Mouse (Mus musculus): ENCODE results near the gene Edc3. TPM values are rescaled to one million over a fixed set of nuclear protein-coding genes. Genes with fewer than 3 reads are reported as not detected.

Gene Edc3
- polyA plus RNA-seq, 1 experiment from 2014 or later, result 32.4 TPM

DNA sequence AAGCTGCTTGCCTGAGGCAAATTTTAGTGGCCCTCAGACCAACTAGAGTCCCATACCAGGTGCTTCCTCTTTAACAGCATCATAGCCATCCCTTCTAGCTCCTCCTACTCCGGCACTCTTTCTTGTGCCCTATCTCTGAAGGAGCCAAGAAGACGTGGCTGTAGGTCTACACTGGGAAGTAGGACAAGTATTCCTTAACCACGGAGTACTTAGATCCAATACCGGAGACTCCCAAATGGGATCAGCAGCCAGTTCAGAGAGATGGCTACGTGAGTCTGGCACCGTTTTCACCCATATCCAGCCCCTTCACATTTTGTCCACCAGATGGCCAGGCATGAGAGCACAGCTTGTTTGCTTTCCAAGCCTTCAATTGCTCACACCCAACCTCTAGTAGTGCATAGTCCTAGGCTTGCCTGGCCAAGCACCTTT is 54.2 kb downstream of the Edc3 start:
- H3K9ac ChIP-seq, result no peak overlapping the region
- H3K27me3 ChIP-seq, result no peaks in the 10 kb centered on the region
- 0 out of 2 replicates have a peak overlapping the region, but pooled peaks have one; percentile 96 for H3K4me2 ChIP-seq (replicated peaks)
- peak overlapping the region; percentile 61; the same call in 1 of the 2 replicates for H3K27ac ChIP-seq (replicated peaks)
- H3K9me3 ChIP-seq (replicated peaks), result no peaks in the 10 kb centered on the region
- no peak for ATAC-seq (ENCODE audit: insufficient number of reproducible peaks, low FRiP score, low TSS enrichment, low read depth)
- peaks cover 35% of the 10 kb centered on the region for H3K4me1 ChIP-seq
- 48% methylated on average over 6 of the region's 6 CpGs for WGBS
- H3K4me3 ChIP-seq (replicated peaks), result peak overlapping the region; percentile 6; the same call in 1 of the 2 replicates
- peaks cover 36% of the 10 kb centered on the region for H3K36me3 ChIP-seq

DNA sequence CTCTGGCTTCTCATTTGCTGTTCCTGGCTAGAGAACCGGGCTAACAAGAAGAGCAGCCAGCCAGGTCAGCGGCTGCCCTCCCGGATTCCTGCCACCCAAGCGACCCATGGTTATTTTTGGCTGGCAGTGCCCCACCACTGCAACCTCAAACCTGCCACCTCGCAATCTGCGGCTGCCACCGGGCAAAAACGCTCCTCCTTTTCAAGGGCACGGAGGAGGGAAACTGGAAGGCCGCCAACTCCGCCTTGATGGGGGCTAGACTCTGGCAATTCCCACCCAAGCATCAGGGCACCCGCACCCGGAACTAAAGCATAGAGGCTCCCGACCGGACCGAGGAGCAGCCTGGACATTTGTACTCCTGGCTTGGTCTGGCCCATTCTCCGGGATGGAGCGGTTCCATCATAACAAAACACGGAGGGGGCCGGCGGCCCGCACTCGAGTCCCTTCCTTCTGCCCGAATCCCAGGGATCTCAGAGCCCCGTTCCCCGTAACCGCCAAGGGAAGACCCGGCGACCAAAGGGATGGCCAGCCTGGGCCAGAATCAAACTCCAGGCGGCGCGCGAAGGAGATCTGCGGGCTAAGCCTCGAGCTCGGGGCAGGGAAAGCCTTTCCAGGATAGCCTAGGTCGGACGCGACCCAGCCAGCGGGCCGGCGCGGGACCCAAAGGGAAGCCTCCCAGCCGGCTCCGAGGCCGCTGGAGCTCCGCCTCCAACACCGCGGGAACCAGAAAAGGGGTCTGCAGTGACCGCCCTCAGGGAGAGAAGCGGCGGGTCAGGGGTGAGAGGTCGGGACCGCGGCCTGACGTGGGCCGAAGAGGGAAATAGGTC is 56.0 kb downstream of the Edc3 start:
- Histone ChIP-seq H3K9me3 (replicated peaks) (no peaks in the 10 kb centered on the region), H3K9ac (peak overlapping the region; percentile 91), H3K4me3 (replicated peaks) (peak overlapping the region; percentile 82), H3K27me3 (no peaks in the 10 kb centered on the region), H3K4me1 (peaks cover 35% of the 10 kb centered on the region), H3K27ac (replicated peaks) (peak overlapping the region; percentile 99), H3K4me2 (replicated peaks) (peak overlapping the region; percentile 96), H3K36me3 (peaks cover 18% of the 10 kb centered on the region)
- ATAC-seq (ENCODE audit: insufficient number of reproducible peaks, low FRiP score, low TSS enrichment, low read depth), result peak; percentile 52
- WGBS, result under 1% methylated on average over 57 of the region's 57 CpGs

DNA sequence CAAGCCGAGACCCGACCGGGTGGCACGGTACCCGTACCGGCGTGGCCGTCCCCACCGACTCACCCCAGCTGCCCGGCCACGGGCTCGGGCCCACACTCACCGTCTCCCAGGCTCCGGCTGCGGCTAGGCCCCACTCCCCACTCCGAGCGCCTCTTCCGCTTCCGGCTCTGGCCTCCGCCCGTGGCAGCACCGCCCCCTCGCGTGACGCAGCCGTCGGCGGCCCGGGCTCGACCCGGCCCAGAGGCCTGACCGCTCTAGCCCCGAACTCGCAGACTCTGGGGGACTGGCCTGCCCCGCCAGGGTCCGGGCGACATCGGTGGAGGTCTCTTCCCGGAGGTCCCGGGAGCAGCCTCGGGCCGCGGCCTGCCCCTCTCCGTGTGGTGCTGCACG is 56.6 kb downstream of the Edc3 start:
- Histone ChIP-seq H3K9ac (peak overlapping the region; percentile 91), H3K36me3 (peaks cover 12% of the 10 kb centered on the region), H3K4me2 (replicated peaks) (peak overlapping the region; percentile 96), H3K27ac (replicated peaks) (peak overlapping the region; percentile 99), H3K4me1 (peaks cover 35% of the 10 kb centered on the region), H3K4me3 (replicated peaks) (peak overlapping the region; percentile 82), H3K27me3 (no peaks in the 10 kb centered on the region), H3K9me3 (replicated peaks) (no peaks in the 10 kb centered on the region)
- 0% methylated on average over 45 of the region's 45 CpGs for WGBS
- peak; percentile 92 for ATAC-seq (ENCODE audit: insufficient number of reproducible peaks, low FRiP score, low TSS enrichment, low read depth)

DNA sequence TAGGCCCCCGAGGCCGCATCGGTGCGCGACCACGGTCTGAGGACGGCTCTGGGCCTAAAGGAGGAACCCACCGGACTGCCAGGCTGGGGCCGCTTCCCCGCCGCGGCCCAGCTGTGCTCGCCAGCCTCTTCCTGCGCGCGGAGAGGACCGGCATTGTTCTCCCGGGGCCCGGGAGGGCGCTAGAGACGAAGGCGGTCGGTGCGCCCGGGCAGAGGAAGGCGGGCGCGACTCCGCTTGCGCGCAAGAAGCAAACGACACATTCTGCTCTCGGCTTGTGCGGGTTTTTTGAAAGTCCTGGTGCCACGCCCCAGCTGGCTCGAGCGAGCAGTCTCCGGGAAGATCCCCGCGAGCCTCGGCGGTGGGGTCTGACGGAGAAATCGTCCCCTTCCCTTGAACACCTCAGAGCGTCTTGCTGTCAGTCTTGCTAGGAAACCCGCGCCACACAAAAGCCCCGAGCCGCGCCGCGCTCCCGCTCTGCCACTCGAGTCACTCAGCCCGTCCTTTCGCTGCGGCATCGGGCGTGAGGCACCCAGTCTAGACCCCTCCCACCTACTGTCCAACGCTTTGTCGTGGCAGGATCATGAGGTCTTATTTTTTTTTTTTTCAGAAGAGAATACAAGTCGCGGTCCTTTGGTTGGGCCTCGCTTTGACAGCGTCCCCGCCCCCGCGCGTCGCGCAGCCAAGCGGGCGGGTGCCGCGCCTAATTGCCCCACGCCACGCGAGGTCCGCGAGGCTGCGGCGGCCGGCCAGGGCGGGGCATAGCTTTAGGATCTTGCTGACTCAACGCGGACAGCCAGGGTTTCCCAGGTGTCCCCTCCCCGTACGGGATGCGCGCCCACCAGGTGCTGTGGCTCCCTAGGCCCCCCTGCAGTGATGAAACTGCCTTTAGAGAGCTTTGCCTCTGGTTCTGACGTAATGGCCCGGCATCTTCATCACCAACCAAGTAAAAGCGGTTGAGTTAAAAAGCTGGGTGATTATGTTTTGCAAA is 57.3 kb downstream of the Edc3 start, which contains the start of gene Clk3:
TSS of gene Clk3 (minus strand) at position 497 of the 988 bp plus-strand sequence.
- under 1% methylated on average over 93 of the region's 93 CpGs for WGBS
- Histone ChIP-seq H3K4me2 (replicated peaks) (peak within 1 kb of the TSS; percentile 96), H3K4me3 (replicated peaks) (peak within 1 kb of the TSS; percentile 82), H3K9ac (peak within 1 kb of the TSS; percentile 91), H3K9me3 (replicated peaks) (no peaks in the 10 kb centered on the region), H3K36me3 (peaks cover 5% of the 10 kb centered on the region), H3K4me1 (peaks cover 35% of the 10 kb centered on the region), H3K27me3 (no peaks in the 10 kb centered on the region), H3K27ac (replicated peaks) (peak within 1 kb of the TSS; percentile 99)
- ATAC-seq (ENCODE audit: insufficient number of reproducible peaks, low FRiP score, low TSS enrichment, low read depth), result peak; percentile 61

DNA sequence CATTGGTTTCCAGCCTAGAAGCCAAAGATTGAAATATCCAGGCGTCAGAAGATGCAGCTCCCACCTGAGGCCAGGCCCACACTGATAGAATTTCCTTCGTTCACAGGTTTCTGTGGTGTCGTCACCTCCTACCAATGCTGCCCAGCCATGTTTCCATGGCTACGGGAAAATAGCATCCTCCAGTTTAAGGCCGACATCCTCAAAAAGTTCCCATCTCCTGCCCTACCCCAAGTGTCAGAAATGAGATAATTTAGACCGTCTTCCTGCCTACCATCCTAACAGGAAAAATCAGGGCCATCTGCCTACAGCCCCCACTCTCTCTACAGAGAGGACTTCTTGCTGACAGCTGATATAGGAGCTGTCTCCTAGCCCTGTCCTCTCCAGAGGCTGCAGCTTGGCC is 58.1 kb downstream of the Edc3 start:
- Histone ChIP-seq H3K9me3 (replicated peaks) (no peaks in the 10 kb centered on the region), H3K36me3 (no peaks in the 10 kb centered on the region; the same call in 1 of the 2 replicates), H3K27ac (replicated peaks) (peak overlapping the region; percentile 99; the same call in 1 of the 2 replicates), H3K4me1 (peaks cover 35% of the 10 kb centered on the region), H3K4me3 (replicated peaks) (peak overlapping the region; percentile 82), H3K4me2 (replicated peaks) (peak overlapping the region; percentile 96), H3K27me3 (no peaks in the 10 kb centered on the region), H3K9ac (peak overlapping the region; percentile 91; the same call in 1 of the 2 replicates)
- 37% methylated on average over 6 of the region's 6 CpGs for WGBS
- no peak for ATAC-seq (ENCODE audit: insufficient number of reproducible peaks, low FRiP score, low TSS enrichment, low read depth)

DNA sequence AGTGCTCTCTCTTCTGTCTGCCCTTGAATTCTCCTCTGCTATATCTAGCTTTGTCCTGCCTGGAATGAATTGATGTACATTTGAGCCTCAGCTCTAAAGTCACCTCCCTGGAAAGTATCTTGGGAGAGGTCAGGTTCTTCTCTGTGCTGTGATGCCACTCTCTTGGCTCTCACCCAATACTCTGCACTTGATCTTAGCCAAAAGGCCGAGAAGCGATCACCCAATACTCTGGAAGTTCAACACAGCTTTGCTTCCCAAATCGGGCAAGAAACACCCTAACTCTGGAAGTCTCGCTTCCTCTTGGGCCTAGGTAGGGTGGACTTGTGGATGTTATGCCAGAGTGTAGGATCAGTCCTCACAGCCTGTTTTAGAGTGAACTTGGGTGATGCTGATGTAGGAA is 58.9 kb downstream of the Edc3 start:
- WGBS, result 89% methylated on average over 4 of the region's 4 CpGs

DNA sequence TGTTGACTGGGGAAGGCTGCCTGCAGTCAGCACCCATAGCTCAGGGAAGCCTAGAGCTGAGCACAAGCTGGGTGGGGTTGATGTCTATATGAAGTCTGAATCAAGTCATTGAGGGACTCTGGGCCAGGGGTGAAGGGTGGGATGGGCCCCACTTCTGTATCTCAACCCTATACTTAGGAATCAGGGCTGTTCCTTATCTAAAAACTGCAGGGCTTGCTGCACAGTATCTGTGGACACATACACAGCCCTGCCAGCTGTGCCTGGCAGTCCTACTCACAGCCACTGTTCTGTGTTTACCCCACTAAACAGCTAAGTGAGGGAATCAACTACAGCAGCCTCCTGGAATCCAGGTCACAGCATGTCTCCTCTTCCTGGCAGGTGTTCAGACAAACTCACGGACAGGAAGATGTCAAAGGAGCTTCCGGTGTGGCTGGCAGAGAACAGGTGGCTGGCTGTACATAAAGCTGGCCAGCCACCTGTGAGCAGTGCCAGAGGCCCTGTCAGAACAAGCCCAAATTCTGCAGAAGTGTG is 61.3 kb downstream of the Edc3 start:
- Histone ChIP-seq H3K4me1 (peaks cover 9% of the 10 kb centered on the region), H3K4me3 (replicated peaks) (no peak overlapping the region), H3K9me3 (replicated peaks) (no peaks in the 10 kb centered on the region), H3K27ac (replicated peaks) (no peak overlapping the region), H3K27me3 (no peaks in the 10 kb centered on the region), H3K4me2 (replicated peaks) (no peak overlapping the region), H3K9ac (no peak overlapping the region), H3K36me3 (no peaks in the 10 kb centered on the region)
- no peak for ATAC-seq (ENCODE audit: insufficient number of reproducible peaks, low FRiP score, low TSS enrichment, low read depth)
- WGBS, result 56% methylated on average over 2 of the region's 2 CpGs

More for the DNA sequence above, 58.9 kb downstream of the Edc3 start:
- Histone ChIP-seq H3K4me1 (peaks cover 28% of the 10 kb centered on the region), H3K4me3 (replicated peaks) (no peak overlapping the region), H3K9ac (no peak overlapping the region), H3K4me2 (replicated peaks) (no peak overlapping the region), H3K36me3 (no peaks in the 10 kb centered on the region), H3K27me3 (no peaks in the 10 kb centered on the region), H3K27ac (replicated peaks) (no peak overlapping the region), H3K9me3 (replicated peaks) (no peaks in the 10 kb centered on the region)
- no peak for ATAC-seq (ENCODE audit: insufficient number of reproducible peaks, low FRiP score, low TSS enrichment, low read depth)

DNA sequence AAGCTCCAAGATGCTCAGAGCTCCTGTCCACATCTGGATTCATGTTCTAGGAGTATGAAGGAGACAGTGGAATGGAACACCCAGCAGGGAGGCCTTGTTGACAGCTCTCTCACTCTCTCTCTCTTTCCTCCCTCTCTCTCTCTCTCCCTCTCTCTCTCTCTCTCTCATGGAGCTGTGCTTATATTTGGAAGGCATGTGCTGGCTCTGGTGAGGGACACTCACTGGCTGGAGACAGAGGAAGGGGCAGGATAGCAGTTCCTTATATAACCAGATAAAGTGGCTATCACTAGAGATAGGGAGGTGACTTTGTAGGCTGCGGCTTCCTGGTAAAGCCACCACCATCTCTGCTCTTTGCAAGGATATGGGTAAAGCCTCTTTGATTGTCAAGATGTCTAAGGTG is 61.9 kb downstream of the Edc3 start:
- Histone ChIP-seq H3K4me3 (replicated peaks) (no peak overlapping the region), H3K4me2 (replicated peaks) (no peak overlapping the region), H3K36me3 (no peaks in the 10 kb centered on the region), H3K9ac (no peak overlapping the region), H3K27me3 (no peaks in the 10 kb centered on the region), H3K4me1 (peaks cover 9% of the 10 kb centered on the region), H3K27ac (replicated peaks) (no peak overlapping the region), H3K9me3 (replicated peaks) (no peaks in the 10 kb centered on the region)
- WGBS, result 94% methylated on average over 1 of the region's 1 CpGs
- ATAC-seq (ENCODE audit: insufficient number of reproducible peaks, low FRiP score, low TSS enrichment, low read depth), result no peak

DNA sequence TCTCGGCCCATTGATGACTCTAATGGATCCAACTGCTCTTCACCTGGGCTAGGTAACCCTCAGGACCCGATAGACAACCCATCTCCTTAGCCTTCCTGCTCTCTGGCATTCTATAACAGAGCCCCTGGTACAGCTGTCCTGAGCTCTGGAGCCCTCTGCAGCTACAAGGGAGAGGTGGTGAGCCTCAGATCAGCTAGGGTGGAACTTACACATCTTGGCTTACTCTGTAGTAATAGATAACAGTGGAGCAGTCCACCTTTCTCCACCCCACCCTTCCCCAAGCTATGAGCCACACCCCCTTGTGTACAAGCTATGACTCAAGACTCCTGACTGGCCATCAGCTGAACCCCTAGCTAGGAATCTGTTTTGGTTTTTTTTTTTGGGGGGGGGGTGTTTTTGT is 62.5 kb downstream of the Edc3 start:
- Histone ChIP-seq H3K9me3 (replicated peaks) (no peaks in the 10 kb centered on the region), H3K27me3 (no peaks in the 10 kb centered on the region), H3K4me3 (replicated peaks) (no peak overlapping the region), H3K36me3 (no peaks in the 10 kb centered on the region), H3K4me1 (peaks cover 8% of the 10 kb centered on the region), H3K9ac (no peak overlapping the region), H3K4me2 (replicated peaks) (no peak overlapping the region), H3K27ac (replicated peaks) (no peak overlapping the region)
- 87% methylated on average over 2 of the region's 2 CpGs for WGBS
- ATAC-seq (ENCODE audit: insufficient number of reproducible peaks, low FRiP score, low TSS enrichment, low read depth), result no peak

DNA sequence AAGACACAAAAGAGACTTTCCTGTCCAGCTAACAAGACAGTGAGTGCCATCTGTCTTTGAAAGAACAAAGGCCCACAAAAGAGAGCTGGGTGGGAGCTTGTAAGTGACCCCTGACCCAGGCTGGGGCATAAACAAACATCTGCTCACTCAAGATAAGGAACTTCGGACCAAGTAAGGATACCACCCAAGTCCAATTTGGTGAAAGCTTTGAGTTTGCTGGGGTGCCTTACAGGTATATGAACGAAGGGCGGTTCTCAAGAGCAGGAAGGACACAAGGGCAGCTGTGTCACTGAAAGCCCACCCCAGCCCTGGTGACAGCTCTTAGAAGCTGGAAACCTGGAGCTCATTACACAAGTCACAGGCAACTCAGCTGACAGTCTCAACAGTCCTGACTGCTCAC is 65.4 kb downstream of the Edc3 start:
- no peak overlapping the region for H3K27ac ChIP-seq (replicated peaks)
- no peaks in the 10 kb centered on the region for H3K27me3 ChIP-seq
- no peak for ATAC-seq (ENCODE audit: insufficient number of reproducible peaks, low FRiP score, low TSS enrichment, low read depth)
- H3K36me3 ChIP-seq, result no peaks in the 10 kb centered on the region
- no peaks in the 10 kb centered on the region for H3K9me3 ChIP-seq (replicated peaks)
- H3K9ac ChIP-seq, result no peak overlapping the region
- H3K4me1 ChIP-seq, result no peaks in the 10 kb centered on the region
- WGBS, result 79% methylated on average over 3 of the region's 3 CpGs
- no peak overlapping the region for H3K4me3 ChIP-seq (replicated peaks)
- H3K4me2 ChIP-seq (replicated peaks), result no peak overlapping the region

DNA sequence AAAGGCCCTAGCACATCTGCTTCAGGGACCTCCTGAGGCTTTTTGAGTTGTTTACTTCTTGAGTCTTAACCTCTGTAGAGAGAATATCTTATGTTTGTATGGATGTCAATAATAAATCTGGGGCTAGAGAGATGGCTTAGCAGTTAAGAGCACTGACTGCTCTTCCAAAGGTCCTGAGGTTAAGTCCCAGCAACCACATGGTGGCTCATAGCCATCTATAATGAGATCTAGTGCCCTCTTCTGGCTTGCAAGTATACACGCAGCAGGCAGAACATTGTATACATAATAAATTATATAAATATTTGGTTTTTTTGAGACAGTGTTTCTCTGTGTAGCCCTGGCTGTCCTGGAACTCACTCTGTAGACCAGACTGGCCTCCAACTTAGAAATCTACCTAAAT is 65.8 kb downstream of the Edc3 start:
- no peak overlapping the region for H3K4me2 ChIP-seq (replicated peaks)
- no peak for ATAC-seq (ENCODE audit: insufficient number of reproducible peaks, low FRiP score, low TSS enrichment, low read depth)
- no peak overlapping the region for H3K27ac ChIP-seq (replicated peaks)
- no peaks in the 10 kb centered on the region for H3K4me1 ChIP-seq
- H3K9me3 ChIP-seq (replicated peaks), result no peaks in the 10 kb centered on the region
- 12% methylated on average over 1 of the region's 1 CpGs for WGBS
- no peaks in the 10 kb centered on the region for H3K27me3 ChIP-seq
- no peaks in the 10 kb centered on the region for H3K36me3 ChIP-seq
- no peak overlapping the region for H3K4me3 ChIP-seq (replicated peaks)
- no peak overlapping the region for H3K9ac ChIP-seq
